Mouse (Mus musculus): ENCODE results near the gene Bmp10.
"Not testable (repeated sequence)": the region's sequence is repeated elsewhere in the genome, so short reads cannot be mapped to it uniquely, and the experiment has no call there.

Gene Bmp10

DNA sequence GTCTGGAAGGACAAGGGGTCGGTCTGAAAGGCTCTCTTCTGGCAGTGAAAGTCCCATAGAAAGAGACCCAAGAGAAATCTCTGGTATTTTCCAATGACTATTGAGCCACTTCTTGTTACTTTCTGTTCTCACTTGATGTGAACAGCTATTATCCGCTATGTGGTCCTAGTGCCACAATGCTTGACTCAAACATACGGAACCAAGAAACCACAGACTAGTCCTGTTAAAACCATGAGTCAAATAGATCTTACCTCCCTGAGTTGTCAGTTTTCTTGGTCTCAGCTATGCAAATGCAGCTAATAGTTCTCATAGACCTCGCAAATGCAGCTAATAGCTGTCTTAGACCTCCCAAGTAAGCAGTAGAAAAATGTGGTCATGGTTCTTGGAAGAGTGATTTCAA lies 18.4 kb downstream of the Bmp10 start:
- DNase-seq (ENCODE audit: inconsistent ontology term) = no peak

DNA sequence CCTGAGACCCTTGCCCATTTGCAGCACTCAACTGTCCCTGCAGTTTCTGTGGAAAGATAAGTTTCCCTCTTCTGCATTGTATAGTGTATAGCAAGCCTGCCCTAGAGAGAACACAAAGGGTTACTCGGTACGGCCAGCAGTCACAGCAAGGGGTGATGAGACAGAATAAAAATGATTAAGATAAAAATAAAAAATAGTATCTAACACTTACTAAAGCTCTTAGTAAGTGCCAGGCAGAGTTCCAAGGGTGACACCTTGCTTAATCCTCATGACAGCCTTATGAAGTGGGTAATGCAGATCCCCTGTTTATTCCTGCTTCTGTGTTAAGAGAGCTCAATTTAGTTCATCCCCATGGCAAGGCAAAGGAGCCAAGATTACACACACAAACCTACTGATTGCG lies 20.7 kb downstream of the Bmp10 start:
- no peak for DNase-seq (ENCODE audit: inconsistent ontology term)

DNA sequence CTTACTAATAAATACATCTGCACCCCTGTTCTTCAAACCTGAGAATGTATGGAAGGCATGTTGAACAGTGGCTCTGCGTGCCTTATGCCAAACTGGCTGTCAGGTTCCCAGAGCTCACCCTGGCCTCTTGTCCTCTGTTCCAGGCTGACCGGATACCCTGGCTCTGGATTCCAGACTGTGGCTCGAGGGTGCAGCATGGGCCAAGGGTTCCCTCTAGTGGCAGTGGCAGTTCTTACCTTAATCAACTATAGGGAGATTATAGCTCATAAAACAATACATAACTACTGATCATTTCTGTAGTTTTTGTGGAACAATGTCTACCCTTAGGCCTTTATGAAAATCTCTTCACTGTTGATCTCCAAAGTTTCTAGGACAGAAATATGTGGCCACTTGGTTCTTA lies 22.2 kb downstream of the Bmp10 start:
- peak; percentile 50 for DNase-seq (ENCODE audit: inconsistent ontology term)

DNA sequence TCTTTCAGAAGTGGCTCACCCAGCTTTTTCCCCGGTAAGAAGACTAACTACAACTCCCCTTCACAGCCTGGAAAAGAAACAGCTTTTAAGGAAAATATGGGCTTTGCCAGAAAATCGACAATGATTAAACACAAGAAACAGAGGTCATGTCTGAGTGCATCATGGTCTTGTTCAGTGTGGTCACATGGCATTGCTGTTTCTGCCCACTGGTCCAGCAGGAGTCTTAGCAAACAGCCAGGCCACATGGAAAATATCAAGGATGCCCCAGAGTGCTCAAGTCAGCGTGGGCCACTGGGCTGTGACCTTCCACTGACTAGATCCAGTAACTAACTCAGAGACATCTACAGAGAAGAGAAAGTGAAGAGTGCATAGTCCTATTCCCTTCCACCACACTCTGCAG lies 23.0 kb downstream of the Bmp10 start:
- no peak for DNase-seq (ENCODE audit: inconsistent ontology term)

DNA sequence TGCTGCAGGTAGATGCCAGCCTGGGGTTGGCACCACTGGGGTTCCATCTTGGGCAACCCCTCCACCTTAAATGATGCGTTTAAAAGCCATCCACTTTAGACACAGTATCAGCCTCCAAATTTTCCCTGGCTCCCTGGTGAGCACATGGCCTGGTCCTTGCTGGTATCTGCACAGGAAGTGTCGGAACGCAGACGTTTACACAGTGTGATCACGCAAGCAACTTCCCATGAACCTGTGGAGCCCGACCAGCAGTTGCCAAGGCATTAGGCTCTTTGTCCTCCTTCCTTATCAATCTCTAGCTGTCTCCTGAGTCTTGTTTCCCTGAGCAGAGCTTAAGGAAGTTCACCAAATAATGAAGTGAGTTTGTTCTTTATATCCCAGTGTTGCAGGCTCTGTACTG lies 26.7 kb downstream of the Bmp10 start:
- no peak for DNase-seq (ENCODE audit: inconsistent ontology term)

DNA sequence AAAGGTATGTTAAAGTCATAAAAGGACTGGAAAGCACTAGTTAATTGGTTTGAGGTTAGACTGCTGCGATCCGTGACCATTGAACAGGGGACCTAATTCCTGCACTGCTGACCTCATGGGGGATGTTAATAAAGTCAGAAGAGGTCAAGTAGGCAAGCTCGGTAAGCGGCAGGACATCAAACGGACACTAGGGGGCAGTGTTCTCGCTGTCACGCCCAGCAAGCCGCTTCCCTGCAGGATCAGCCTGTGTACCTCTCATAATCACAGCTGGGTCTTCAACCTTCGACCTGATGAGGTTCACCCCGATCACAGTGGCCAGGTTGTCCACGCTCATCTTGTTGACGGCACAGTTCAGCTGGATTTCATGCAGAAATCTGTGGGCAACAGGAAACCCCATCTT lies 37.4 kb downstream of the Bmp10 start:
- peak; percentile 51 for DNase-seq (ENCODE audit: inconsistent ontology term)

DNA sequence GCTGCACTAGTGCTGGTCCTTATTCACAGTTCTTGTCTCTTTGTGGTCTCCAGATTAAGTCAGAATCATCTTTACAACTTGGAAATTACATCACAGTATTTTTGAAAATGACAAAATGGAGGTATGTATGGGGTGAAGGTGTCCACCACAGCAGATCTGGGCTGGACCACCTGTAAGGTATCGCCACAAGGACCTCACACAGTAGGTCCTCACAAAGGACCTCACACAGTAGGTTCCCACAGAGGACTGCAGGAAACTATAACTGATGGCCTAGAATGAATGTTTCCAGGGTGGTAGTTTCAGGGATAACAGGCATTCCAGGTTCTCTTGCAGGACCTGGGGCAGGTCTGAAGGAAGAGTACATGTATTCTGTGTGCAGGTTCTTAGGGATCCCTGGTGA lies 38.6 kb downstream of the Bmp10 start:
- DNase-seq (ENCODE audit: inconsistent ontology term) = no peak

DNA sequence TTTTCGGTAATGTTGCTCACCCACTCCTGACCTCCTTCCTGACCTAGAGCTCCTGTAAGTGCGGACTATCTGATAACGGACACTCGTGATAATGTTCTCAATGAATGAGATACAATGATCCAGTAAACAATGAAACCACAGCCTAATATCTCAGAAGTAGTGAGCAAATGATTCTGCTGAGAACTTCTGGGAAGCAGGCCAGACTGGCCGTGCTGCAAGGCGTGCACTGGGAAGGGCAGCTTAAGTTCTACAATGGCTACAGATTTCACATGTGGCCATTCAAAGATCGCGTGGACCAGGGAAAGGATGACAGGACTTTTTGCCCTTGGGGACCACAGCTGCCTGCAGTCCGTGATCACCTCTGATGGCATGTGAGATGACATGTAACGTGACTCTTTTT lies 39.6 kb downstream of the Bmp10 start:
- no peak for DNase-seq (ENCODE audit: inconsistent ontology term)

DNA sequence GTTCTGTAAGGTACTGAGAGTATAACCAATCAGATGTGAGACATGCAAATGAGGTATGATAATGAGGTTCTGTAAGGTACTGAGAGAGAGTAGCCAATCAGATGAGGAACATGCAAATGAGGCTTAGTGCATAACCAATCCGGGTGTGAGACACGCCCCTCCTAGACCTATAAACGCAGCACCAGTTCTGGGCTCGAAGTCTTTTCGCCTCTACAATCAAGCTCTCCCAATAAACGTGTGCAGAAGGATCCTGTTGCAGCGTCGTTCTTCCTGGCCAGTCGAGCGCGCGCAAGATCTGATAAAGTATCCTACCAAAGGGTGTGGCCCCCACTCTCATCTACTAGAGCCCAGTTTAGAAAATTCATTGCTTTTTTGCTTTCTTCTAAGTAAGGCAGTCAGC lies 41.3 kb downstream of the Bmp10 start:
- not testable (repeated sequence) for DNase-seq (ENCODE audit: inconsistent ontology term)

DNA sequence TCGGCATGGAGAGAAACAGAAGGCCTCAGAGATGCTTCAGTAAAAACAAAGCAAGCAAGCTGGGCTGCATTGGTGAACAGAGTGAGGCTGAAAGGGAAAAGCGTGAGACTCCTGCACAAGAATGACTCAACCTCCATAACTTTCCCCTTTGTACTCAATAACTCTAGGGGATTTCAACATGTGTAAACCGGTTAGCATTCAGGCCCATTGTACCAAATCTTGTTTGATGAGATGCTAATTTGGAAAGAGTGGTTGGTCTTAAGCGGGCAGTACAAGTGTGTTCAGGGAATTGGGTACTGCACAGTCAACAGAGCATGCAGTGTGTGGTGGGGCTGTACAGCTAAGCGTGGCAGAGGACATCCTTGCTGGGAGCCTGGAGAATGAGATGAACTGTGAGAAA lies 46.4 kb downstream of the Bmp10 start:
- DNase-seq (ENCODE audit: inconsistent ontology term) = no peak

DNA sequence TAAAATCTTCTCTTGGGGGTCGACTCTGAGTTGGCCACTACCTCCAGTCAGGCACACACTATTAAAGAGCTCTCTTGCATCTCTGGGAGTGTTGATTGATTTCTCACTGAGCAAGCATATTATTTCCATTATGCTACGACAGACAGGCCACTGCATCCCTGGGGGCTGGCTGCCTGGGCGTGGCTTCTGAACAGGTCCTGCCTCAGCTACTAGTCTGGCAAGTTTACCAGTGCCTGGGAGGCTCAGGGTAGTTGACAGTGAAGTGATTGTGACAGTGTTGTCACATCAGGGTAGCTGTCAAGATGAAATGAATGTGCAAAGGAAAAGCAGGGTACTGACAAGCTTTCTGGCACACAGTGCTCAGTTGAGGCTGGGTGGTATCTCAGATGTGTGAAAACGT lies 50.1 kb downstream of the Bmp10 start:
- no peak for DNase-seq (ENCODE audit: inconsistent ontology term)

DNA sequence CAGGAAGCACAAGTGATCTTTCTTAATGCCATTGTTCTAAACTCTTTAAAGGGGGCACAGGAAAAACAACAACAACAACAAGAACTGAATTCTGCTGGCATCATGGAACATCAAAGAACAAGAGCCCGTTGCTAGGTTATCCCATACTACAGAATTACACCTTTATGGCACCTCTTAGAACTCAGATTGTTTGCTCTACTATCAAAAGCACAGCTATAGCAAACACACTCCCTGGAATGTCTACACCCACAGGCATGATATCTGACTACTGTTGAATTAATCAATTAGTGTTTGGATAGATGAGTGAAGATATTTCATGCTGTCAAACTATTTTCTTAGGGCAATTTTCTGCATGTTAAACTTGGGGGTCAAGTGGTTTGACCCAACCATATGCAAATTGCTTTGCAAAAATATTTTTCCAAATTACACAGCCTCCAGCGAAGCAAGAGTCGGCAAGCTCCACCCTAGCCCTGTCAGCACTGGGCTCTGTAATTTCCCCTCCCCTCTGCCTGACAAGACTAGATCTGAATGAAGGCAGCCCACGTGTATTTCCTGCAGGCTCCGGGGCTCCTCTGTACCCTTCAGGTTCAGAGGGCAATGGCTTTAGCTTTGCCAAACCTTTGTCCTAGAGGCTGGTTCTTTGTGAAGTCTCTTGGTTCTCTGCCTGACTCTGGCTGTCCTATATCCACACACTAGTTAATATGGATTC lies 50.7 kb downstream of the Bmp10 start:
- peak; percentile 17 for DNase-seq (ENCODE audit: inconsistent ontology term)

DNA sequence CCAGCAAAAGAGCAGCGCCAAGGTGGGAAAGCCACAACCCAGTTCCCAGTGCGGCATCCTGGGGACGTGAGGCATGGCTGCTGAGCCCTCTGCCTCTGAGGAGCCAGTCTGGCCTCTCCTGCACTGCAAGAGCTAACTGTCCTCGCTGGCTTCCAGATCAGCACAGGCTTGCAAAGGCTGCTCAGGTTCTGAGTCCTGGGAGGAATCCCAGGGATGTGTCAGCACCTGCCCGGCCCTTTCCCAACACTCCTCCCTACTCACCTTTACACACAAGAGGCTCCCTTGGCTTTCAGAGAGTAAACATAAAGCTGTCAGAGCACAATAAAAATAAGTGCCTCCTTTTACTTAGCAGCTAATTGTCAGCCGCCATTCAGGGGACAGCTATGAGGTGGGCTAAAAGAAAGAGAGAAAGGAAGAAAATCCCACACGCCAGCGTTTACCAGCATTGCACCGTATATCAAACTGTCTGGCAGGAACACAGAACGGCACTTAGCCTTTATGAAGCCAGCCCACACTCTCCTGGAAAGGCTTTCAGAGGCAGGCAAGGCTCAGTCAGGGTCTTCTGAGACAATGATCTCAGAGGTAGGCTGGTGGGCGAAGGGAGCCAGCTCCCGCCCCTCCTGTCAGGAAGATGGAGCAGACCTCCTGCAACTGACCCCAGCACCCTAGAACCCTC lies 54.6 kb downstream of the Bmp10 start:
- DNase-seq (ENCODE audit: inconsistent ontology term) = no peak

DNA sequence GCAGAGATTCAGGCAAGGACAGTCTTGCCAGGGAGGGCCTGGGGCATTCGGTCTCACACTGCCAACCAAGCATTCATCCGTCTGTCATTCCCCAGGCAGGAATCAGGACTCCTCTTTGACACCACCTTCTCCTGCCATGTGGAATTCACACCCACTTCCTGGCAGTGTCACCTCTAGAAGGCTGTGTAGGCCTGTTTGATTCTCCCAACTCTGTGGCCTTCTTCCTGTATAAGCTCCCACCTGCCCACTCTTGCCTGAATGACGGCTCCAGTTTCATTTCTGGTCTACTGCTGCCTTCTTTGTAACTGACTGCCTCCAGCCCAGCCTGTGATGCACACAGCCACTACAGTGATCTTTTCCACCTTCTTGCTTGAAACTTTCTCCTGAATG lies 55.1 kb downstream of the Bmp10 start:
- no peak for DNase-seq (ENCODE audit: inconsistent ontology term)

DNA sequence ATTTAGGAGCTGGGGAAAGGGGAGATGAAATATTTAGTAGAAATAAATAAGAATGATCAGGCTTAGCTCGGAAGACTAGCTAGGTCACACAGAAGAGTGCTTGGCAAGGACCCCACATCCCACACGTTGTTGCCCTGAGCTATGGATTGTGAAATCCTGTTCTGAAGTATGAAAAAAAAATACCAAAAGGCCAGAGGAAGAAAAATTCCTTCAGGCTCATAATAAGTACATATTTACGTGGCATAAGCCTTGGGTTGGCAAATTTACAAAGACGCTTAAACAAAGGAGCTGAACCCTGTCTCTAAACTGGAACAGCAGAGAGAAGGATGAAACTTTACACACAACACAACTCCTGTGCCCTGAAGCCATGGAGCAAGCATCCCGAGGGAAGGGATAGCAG lies 56.0 kb downstream of the Bmp10 start:
- DNase-seq (ENCODE audit: inconsistent ontology term) = no peak
